In the genomic region with DNA sequence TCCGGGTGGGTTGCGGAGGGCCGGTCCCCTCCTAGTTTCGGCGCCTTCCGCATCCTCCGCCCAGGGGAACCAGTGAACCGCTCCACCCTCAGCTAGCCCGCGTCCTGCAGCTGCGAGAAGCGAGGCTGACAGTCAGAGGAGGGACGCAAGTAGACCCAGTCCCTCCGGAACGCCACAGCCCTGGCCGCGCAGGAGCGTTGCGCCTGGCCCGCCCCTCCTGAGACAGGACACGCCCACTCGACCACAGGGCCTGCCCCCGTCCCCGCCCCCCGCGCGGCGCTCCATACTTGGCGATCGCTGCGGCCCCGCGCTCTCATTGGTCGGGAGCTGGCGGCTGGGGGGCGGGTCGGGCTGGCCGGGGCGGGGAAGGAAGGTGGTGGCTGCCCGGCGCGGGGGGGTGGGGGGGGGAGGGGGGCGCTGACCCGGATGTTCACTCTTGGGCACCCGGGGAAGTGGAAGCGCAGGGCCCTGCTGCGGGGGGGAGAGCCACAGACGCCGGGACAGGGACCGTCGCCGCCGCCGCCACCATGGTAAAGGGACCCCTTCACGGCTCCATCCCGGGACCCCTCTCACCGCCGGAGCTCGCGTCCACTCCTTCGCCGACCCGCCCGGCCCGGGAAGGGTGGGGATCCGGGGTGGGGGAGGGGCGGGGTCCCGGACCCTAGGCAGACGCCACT, we compare ENCODE assay signal across 8 mouse cellular contexts. TPM values are rescaled to one million over a fixed set of nuclear protein-coding genes. Genes with fewer than 3 reads are reported as not detected.
A peak's percentile ranks its signal among the peaks of the same experiment; 100 is the strongest.
DNase-seq lines count a peak whose midpoint lies in the region; ATAC-seq lines count a peak whose summit lies in the region.

A gene (plus strand): TSS at position 401 of the 677 bp plus-strand sequence.

- H3K4me2 ChIP-seq in heart, embryonic 14.5 days (ENCODE audit: low read length), result peak within 1 kb of the TSS; percentile 95
- peak within 1 kb of the TSS; percentile 78 for H3K4me2 ChIP-seq in liver, embryonic 13.5 days
- H3K4me2 ChIP-seq in stomach, embryonic 16.5 days (ENCODE audit: low read depth, low read length), result peak within 1 kb of the TSS; percentile 96

- H3K27ac ChIP-seq in brown adipose tissue, adult 24 weeks (replicated peaks; ENCODE audit: low read depth, low read length), result peak within 1 kb of the TSS; percentile 96
- H3K27ac ChIP-seq in heart, embryonic 14.5 days (replicated peaks in 1 of 2; ENCODE audit: control insufficient read depth in 1 of 2, insufficient read depth in 1 of 2, low read depth in 2 of 2, low read length in 2 of 2), result peak within 1 kb of the TSS; percentile 82 to 89
- peak within 1 kb of the TSS; percentile 87 for H3K27ac ChIP-seq in liver, embryonic 13.5 days
- peak within 1 kb of the TSS; percentile 92 for H3K27ac ChIP-seq in stomach, embryonic 16.5 days (ENCODE audit: low read length)

- no peaks in the 10 kb centered on the region for H3K9me3 ChIP-seq in heart, embryonic 14.5 days (ENCODE audit: control insufficient read depth, low read length)
- H3K9me3 ChIP-seq in liver, embryonic 13.5 days (replicated peaks), result no peaks in the 10 kb centered on the region
- no peaks in the 10 kb centered on the region for H3K9me3 ChIP-seq in stomach, embryonic 16.5 days (replicated peaks; ENCODE audit: control insufficient read depth, low read length)

- no peaks in the 10 kb centered on the region for H3K27me3 ChIP-seq in heart, embryonic 14.5 days (ENCODE audit: control insufficient read depth, insufficient read depth, low read length)
- H3K27me3 ChIP-seq in liver, embryonic 13.5 days, result no peaks in the 10 kb centered on the region
- no peaks in the 10 kb centered on the region for H3K27me3 ChIP-seq in stomach, embryonic 16.5 days (ENCODE audit: control insufficient read depth, insufficient read depth, low read length)

- H3K9ac ChIP-seq in heart, embryonic 14.5 days (ENCODE audit: low read length), result peak within 1 kb of the TSS; percentile 98
- peak within 1 kb of the TSS; percentile 89 for H3K9ac ChIP-seq in liver, embryonic 13.5 days
- peak within 1 kb of the TSS; percentile 96 for H3K9ac ChIP-seq in stomach, embryonic 16.5 days (ENCODE audit: low read length)

- WGBS in heart, embryonic 14.5 days, result under 1% methylated on average over 43 of the region's 69 CpGs
- whole genome bisulfite sequencing in liver, embryonic 13.5 days (ENCODE audit: insufficient replicate concordance), result 0% methylated on average over 48 of the region's 69 CpGs
- under 1% methylated on average over 62 of the region's 69 CpGs for WGBS in stomach, embryonic 16.5 days

- peak; percentile 92 for ATAC-seq in heart, embryonic 14.5 days (ENCODE audit: insufficient number of reproducible peaks, insufficient read depth, low FRiP score, low read depth)
- peak; percentile 93 for ATAC-seq in liver, embryonic 13.5 days (ENCODE audit: low read depth)
- peak; percentile 97 for ATAC-seq in stomach, embryonic 16.5 days (ENCODE audit: insufficient read depth, low FRiP score)

- peaks cover 20% of the 10 kb centered on the region for H3K4me1 ChIP-seq in brown adipose tissue, adult 24 weeks (ENCODE audit: control insufficient read depth, insufficient read depth, insufficient read length, low read length)
- peaks cover 26 to 52% of the 10 kb centered on the region in 2 experiments for H3K4me1 ChIP-seq in heart, embryonic 14.5 days (ENCODE audit: control insufficient read depth in 2 of 2, insufficient read depth in 2 of 2, low read length in 2 of 2)
- peaks cover 80% of the 10 kb centered on the region for H3K4me1 ChIP-seq in liver, embryonic 13.5 days (replicated peaks)
- H3K4me1 ChIP-seq in stomach, embryonic 16.5 days (ENCODE audit: control insufficient read depth, insufficient read depth, low read length), result peaks cover 47% of the 10 kb centered on the region

- H3K36me3 ChIP-seq in heart, embryonic 14.5 days (ENCODE audit: control insufficient read depth, insufficient read depth, low read length), result peaks cover 5% of the 10 kb centered on the region; the same call in 1 of the 2 replicates
- peaks cover 3% of the 10 kb centered on the region; the same call in 1 of the 2 replicates for H3K36me3 ChIP-seq in liver, embryonic 13.5 days
- H3K36me3 ChIP-seq in stomach, embryonic 16.5 days (ENCODE audit: control insufficient read depth, insufficient read depth, low read length), result no peaks in the 10 kb centered on the region

- H3K4me3 ChIP-seq in brown adipose tissue, adult 24 weeks (ENCODE audit: insufficient read depth, low read depth, low read length), result peak within 1 kb of the TSS; percentile 100
- peak within 1 kb of the TSS; percentile 66 to 99 for H3K4me3 ChIP-seq in heart, embryonic 14.5 days (ENCODE audit: control insufficient read depth in 1 of 2, insufficient read depth in 1 of 2, low read depth in 1 of 2, low read length in 2 of 2)
- peak within 1 kb of the TSS; percentile 91 for H3K4me3 ChIP-seq in liver, embryonic 13.5 days (replicated peaks)
- peak within 1 kb of the TSS; percentile 94 for H3K4me3 ChIP-seq in stomach, embryonic 16.5 days (replicated peaks; ENCODE audit: low read length)

- peak; percentile 99 for DNase-seq in CD4-positive, CD25-positive, alpha-beta regulatory T cell, adult 2 months (ENCODE audit: low read depth, low spot score)
- peak; percentile 67 for DNase-seq in fibroblast of lung, adult 2 months (ENCODE audit: low read depth)
- peak; percentile 98 for DNase-seq in kidney, postnatal 14 days
- DNase-seq in liver, embryonic 13.5 days, result peak; percentile 96
- DNase-seq in neural tube, embryonic 10.5 days (ENCODE audit: extremely low spot score, low spot score), result peak; percentile 98

RNA-seq across cellular contexts. Expression of the gene that starts here (rescaled TPM):
- 154 and 166 TPM in 2 replicates for polyA plus RNA-seq in brown adipose tissue, adult 24 weeks (2012; ENCODE audit: insufficient read depth, insufficient read length, missing spikeins)
- 292 and 301 TPM in 2 replicates for polyA plus RNA-seq in heart, embryonic 14.5 days (2014; fragmentation: Nextera tagmentation; extraction: Ambion mirVana)
- 173 and 198 TPM in 2 replicates for polyA plus RNA-seq in liver, embryonic 13.5 days (2015; fragmentation: Nextera tagmentation; extraction: Ambion mirVana)
- polyA plus RNA-seq in stomach, embryonic 16.5 days (2015; fragmentation: Nextera tagmentation; extraction: Ambion mirVana), result 421 and 434 TPM in 2 replicates

Comparison
In these comparisons a context has a peak if more than half of its experiments do, and no peak if none do; other contexts are left out.
1. Peak in every context shown above with its lines: DNase-seq, ATAC-seq, H3K4me3 ChIP-seq and H3K27ac ChIP-seq.